Mouse (Mus musculus): ENCODE results near the gene Ap1s3.
A peak's percentile ranks its signal among the peaks of the same experiment; 100 is the strongest.

The Ap1s3 gene

DNA sequence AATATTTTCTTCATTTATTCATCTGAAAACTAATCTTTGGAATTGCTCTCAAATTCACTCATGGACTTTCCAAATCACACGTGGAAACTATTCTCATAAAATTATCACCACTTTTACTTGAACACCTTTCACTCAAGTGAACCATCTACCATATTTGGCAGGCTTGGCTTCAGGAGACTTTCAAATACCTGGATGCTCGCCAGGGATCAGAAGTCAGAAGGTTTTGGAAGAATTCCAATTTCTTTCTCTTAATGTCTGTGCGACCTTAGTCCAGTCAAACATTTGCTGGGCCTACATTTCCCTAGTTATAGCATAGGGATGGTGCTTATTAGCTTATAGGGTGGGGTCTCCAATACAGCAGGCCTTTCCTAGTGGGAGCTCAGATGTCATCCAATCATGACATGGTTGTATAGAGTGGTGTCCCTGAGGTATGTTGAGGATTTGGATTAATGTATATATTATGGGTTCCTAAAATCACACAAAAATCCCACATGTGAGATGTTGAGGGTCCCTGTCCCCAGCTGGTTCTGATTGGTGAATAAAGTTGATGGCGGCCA lies 79.0 kb downstream of the Ap1s3 start:
- no peak for DNase-seq (ENCODE audit: low read depth, low spot score)

DNA sequence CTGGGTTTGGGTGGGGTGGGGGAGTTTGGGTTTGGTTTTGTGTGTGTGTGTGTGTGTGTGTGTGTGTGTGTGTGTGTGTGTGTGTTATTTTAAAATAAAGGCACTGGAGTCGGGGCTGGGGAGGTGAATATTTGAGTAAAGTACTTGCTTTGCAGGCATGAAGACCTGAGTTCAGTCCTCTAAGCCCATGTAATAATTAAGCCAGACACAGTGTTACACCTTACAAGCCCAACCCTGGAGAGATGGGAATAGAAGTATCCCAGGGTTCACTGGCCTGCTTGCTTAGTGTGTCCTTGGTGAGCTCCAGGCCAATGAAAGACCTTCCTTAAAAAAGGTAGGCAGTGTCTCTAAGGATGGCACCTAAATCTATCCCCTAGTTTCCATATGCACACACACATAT lies 80.7 kb downstream of the Ap1s3 start:
- no peak for DNase-seq (ENCODE audit: low read depth, low spot score)

- no peak for DNase-seq (ENCODE audit: low read depth, low spot score)
Observed at GRCm38 (mm10) chr1:79589971-79590763, 81.6 kb downstream of the Ap1s3 start.

- no peak for DNase-seq (ENCODE audit: low read depth, low spot score)
Observed at GRCm38 (mm10) chr1:79589424-79589823, 82.3 kb downstream of the Ap1s3 start.

- peak; percentile 40 for DNase-seq (ENCODE audit: low read depth, low spot score)
Observed at GRCm38 (mm10) chr1:79581136-79581679, 90.6 kb downstream of the Ap1s3 start.

DNA sequence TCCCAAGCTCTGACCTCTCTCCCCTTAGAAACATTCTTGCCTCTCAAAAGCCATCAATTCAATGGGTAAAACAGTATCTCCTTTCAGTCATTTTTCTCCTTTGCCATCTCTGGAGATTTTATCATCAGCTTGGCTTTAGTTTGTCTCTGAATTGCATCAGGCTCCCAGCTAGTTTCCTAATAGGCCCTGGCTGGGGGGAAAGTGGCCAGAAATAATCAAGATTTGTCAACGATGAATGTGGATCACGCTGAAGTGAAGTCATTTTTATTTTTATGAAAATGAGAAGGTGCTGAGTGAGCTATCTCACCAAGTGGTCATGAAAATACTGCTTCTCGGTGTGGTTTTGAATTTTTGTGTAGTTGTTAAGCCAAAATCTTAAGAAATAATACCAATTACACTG lies 94.4 kb downstream of the Ap1s3 start:
- DNase-seq (ENCODE audit: low read depth, low spot score): no peak

- DNase-seq (ENCODE audit: low read depth, low spot score): peak; percentile 33
Observed at GRCm38 (mm10) chr1:79571912-79572311, 99.9 kb downstream of the Ap1s3 start.

DNA sequence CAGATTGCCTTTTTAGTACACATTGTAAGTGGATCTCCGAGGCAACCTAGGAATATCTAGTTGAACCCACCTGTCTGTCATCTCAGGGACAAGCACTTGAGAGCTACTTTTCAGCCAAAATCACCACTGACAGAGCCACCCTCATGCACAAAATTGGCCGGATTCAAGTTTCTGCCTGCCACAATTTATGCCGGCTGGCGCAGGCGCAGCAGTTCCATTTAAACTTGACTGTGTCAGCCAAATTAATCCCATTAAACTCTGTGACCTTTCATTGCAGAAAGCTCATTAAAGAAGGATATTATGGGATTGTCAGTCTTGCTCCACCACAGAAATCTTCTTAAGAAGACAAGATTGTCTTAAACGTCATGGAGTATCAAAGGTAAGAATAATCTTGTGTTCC lies 100.6 kb downstream of the Ap1s3 start:
- no peak for DNase-seq (ENCODE audit: low read depth, low spot score)

DNA sequence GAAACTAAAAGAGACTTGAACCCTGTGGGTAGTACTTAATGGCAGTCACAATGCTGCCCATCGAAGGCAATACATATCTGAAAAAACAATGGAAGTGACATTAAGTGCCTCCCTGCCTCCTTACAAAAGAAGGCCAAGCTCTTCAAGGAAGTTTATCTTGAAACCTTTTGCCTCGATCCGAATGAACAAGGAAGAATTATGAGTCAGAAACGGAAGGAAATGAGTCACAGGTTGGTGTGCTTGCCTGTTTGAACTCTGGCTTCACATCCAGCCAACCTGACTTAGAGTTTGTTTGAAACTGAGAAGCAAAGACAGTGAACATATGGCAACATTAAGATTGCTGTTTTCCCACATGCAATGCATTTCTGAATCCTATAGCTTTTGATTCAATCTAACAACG lies 110.6 kb downstream of the Ap1s3 start:
- DNase-seq (ENCODE audit: low read depth, low spot score): no peak
